In genomic region chr13:93839721-93840120, GRCm38 (mm10) we compare ENCODE assay signal across 9 mouse cellular contexts.
DNase-seq lines count a peak whose midpoint lies in the region; ATAC-seq lines count a peak whose summit lies in the region.
"Had no signal": no experiment of that assay in that cellular context is flagged by ENCODE, and none has a peak within 500 bp of the region (broad histone marks: within the 10 kb centered on the region; RNA-seq: fewer than 3 reads in every experiment).

No protein-coding gene starts in this region.

- H3K27ac ChIP-seq in lung, embryonic 16.5 days (ENCODE audit: low read length), result peak overlapping the region; percentile 92
- H3K27ac ChIP-seq in forebrain, embryonic 13.5 days, result peak overlapping the region; percentile 73
- H3K27ac ChIP-seq in intestine, embryonic 15.5 days, result peak overlapping the region; percentile 61
- H3K27ac ChIP-seq in neural tube, embryonic 14.5 days (ENCODE audit: low read depth, low read length), result peak overlapping the region; percentile 0; the same call in 1 of the 2 replicates

- WGBS in lung, embryonic 16.5 days, result 22% methylated on average over 2 of the region's 2 CpGs
- WGBS in forebrain, embryonic 13.5 days, result 25% methylated on average over 2 of the region's 2 CpGs
- 30% methylated on average over 2 of the region's 2 CpGs for WGBS in intestine, embryonic 15.5 days
- WGBS in neural tube, embryonic 14.5 days, result 35% methylated on average over 2 of the region's 2 CpGs

- H3K4me3 ChIP-seq in lung, embryonic 16.5 days (ENCODE audit: low read length), result no peak overlapping the region
- H3K4me3 ChIP-seq in forebrain, embryonic 13.5 days, result no peak overlapping the region
- no peak overlapping the region for H3K4me3 ChIP-seq in intestine, embryonic 15.5 days (replicated peaks)
- no peak overlapping the region for H3K4me3 ChIP-seq in neural tube, embryonic 14.5 days (ENCODE audit: low read depth, low read length)
- H3K4me3 ChIP-seq: megakaryocyte, embryonic 14.5 days had no signal

- H3K9me3 ChIP-seq in lung, embryonic 16.5 days (ENCODE audit: control insufficient read depth, low read length), result no peaks in the 10 kb centered on the region
- H3K9me3 ChIP-seq in forebrain, embryonic 13.5 days (replicated peaks), result no peaks in the 10 kb centered on the region; the same call in 1 of the 2 replicates
- H3K9me3 ChIP-seq in intestine, embryonic 15.5 days, result no peaks in the 10 kb centered on the region
- no peaks in the 10 kb centered on the region for H3K9me3 ChIP-seq in neural tube, embryonic 14.5 days (ENCODE audit: control insufficient read depth, low read length)

- no peaks in the 10 kb centered on the region for H3K27me3 ChIP-seq in lung, embryonic 16.5 days (ENCODE audit: control insufficient read depth, insufficient read depth, low read depth, low read length)
- H3K27me3 ChIP-seq in forebrain, embryonic 13.5 days, result no peaks in the 10 kb centered on the region
- H3K27me3 ChIP-seq in intestine, embryonic 15.5 days (replicated peaks), result no peaks in the 10 kb centered on the region
- H3K27me3 ChIP-seq in neural tube, embryonic 14.5 days (ENCODE audit: control insufficient read depth, insufficient read depth, low read length), result no peaks in the 10 kb centered on the region

- H3K4me2 ChIP-seq in lung, embryonic 16.5 days (ENCODE audit: low read depth, low read length), result 0 out of 2 replicates have a peak overlapping the region, but pooled peaks have one; percentile 7
- 0 out of 2 replicates have a peak overlapping the region, but pooled peaks have one; percentile 24 for H3K4me2 ChIP-seq in forebrain, embryonic 13.5 days
- H3K4me2 ChIP-seq in intestine, embryonic 15.5 days (replicated peaks), result peak overlapping the region; percentile 22; the same call in 1 of the 2 replicates
- no peak overlapping the region for H3K4me2 ChIP-seq in neural tube, embryonic 14.5 days (ENCODE audit: low read depth, low read length)

- DNase-seq in lung, postnatal 14 days, result no peak
- no peak for DNase-seq in spleen, adult 12 weeks (ENCODE audit: low spot score)
- DNase-seq in kidney, adult 8-10 months, result no peak
- no peak for DNase-seq in cerebellum, adult 9-10 months

- ATAC-seq in lung, embryonic 16.5 days (ENCODE audit: low read depth), result no peak
- ATAC-seq in forebrain, embryonic 13.5 days, result peak; percentile 42; the same call in 1 of the 2 replicates
- peak; percentile 15; the same call in 1 of the 2 replicates for ATAC-seq in intestine, embryonic 15.5 days
- ATAC-seq in neural tube, embryonic 14.5 days (ENCODE audit: low read depth), result no peak

- H3K36me3 ChIP-seq in lung, embryonic 16.5 days (ENCODE audit: control insufficient read depth, insufficient read depth, low read length), result no peaks in the 10 kb centered on the region
- no peaks in the 10 kb centered on the region for H3K36me3 ChIP-seq in forebrain, embryonic 13.5 days (ENCODE audit: poor library complexity, severe bottlenecking)
- no peaks in the 10 kb centered on the region for H3K36me3 ChIP-seq in intestine, embryonic 15.5 days
- H3K36me3 ChIP-seq in neural tube, embryonic 14.5 days (ENCODE audit: control insufficient read depth, insufficient read depth, low read length), result no peaks in the 10 kb centered on the region

- peaks cover 31% of the 10 kb centered on the region for H3K4me1 ChIP-seq in lung, embryonic 16.5 days (replicated peaks; ENCODE audit: control insufficient read depth, insufficient read depth, low read length)
- peaks cover 21% of the 10 kb centered on the region for H3K4me1 ChIP-seq in forebrain, embryonic 13.5 days
- H3K4me1 ChIP-seq in intestine, embryonic 15.5 days (replicated peaks), result peaks cover 15% of the 10 kb centered on the region
- no peaks in the 10 kb centered on the region for H3K4me1 ChIP-seq in neural tube, embryonic 14.5 days (ENCODE audit: control insufficient read depth, insufficient read depth, low read length)

- H3K9ac ChIP-seq in lung, embryonic 16.5 days (ENCODE audit: low read length), result no peak overlapping the region
- H3K9ac ChIP-seq in forebrain, embryonic 13.5 days, result no peak overlapping the region
- no peak overlapping the region for H3K9ac ChIP-seq in intestine, embryonic 15.5 days
- H3K9ac ChIP-seq in neural tube, embryonic 14.5 days (replicated peaks; ENCODE audit: low read depth, low read length), result no peak overlapping the region

Comparison
In these comparisons a context has a peak if more than half of its experiments do, and no peak if none do; other contexts are left out.
1. ATAC-seq: peak in forebrain, embryonic 13.5 days (single experiment) and intestine, embryonic 15.5 days (single experiment); none in lung, embryonic 16.5 days (single experiment) and neural tube, embryonic 14.5 days (single experiment).
2. H3K27ac ChIP-seq: peak in every context shown above with its lines; median percentile 92 in lung, embryonic 16.5 days; 73 in forebrain, embryonic 13.5 days; 61 in intestine, embryonic 15.5 days; 0 in neural tube, embryonic 14.5 days.